Mouse (Mus musculus) olfactory bulb, adult 2 months (tissue): ENCODE data around the gene Sdf2.

ENCODE experiments used
- CTCF ChIP-seq: fragments of 200-500 bp; IDR thresholded peaks from 2 replicates; pipeline ENCODE4 v1.5.1; 2012; ENCODE audit warnings: low read depth, mild to moderate bottlenecking, low read length, moderate library complexity; ENCODE audit not compliant: insufficient read depth
- POLR2A ChIP-seq: fragments of 200-500 bp; IDR thresholded peaks from 2 replicates; pipeline ENCODE4 v1.6.1; 2012; ENCODE audit warnings: mild to moderate bottlenecking, low read depth, low read length, moderate library complexity; ENCODE audit not compliant: insufficient read depth

DNA sequence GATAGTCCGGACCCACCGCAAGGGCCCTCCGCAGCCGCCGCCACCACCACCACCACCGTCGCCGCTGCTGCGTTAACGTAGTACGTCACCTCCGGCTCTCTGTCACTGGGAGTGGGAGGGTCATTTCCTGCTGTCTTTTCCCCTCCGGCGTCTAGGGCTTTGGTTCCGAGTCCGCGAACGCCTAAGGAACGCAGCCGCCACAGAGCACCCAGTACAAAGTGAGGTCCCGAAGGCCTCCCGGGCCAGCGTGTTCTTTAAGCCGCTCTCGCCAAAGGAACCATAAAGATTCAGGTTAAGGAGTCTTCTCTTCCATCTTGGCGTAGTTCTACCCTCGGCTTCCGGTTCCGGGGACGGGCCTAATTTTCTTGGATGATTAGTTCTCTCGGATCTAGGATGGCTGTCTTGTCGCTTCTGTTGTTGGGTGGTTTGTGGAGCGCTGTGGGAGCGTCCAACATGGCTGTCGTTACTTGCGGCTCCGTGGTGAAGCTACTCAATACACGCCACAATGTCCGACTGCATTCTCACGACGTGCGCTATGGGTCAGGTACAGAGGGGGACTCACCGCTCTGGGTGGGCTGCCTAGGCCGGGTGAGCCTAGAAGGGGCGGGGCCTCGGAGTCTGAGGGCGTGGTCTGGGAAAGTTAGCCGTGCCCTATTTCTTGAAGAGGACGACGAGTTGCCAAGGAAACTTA lies at the start of gene Sdf2, which contains the start of gene Supt6:
- TF ChIP-seq POLR2A (peak; percentile 55), CTCF (0 out of 2 replicates have a peak, but pooled peaks have one; percentile 5)
